Mouse (Mus musculus) MEL-GATA-1-ER (cell line): Measurements from ENCODE around the gene 4930579F01Rik.

ENCODE experiments used
- DNase-seq: peaks from one replicate; pipeline ENCODE4 v3.0.0-alpha.2; 2012; ENCODE audit warnings: low read depth; ENCODE audit errors: extremely low read depth

Gene 4930579F01Rik

GRCm38 (mm10) chr3:138216091-138216490 is 22.5 kb upstream of the 4930579F01Rik start:
- DNase-seq, result no peak

GRCm38 (mm10) chr3:138215395-138215989 is 21.9 kb upstream of the 4930579F01Rik start:
- DNase-seq, result no peak

GRCm38 (mm10) chr3:138212431-138212951 is 18.9 kb upstream of the 4930579F01Rik start:
- no peak for DNase-seq

GRCm38 (mm10) chr3:138210432-138211075 is 16.9 kb upstream of the 4930579F01Rik start:
- DNase-seq, result no peak

GRCm38 (mm10) chr3:138208821-138209220 is 15.2 kb upstream of the 4930579F01Rik start:
- no peak for DNase-seq

GRCm38 (mm10) chr3:138198722-138199068 is 5.1 kb upstream of the 4930579F01Rik start:
- no peak for DNase-seq

- DNase-seq, result peak; percentile 82
Measured at GRCm38 (mm10) chr3:138197973-138198721, 4.5 kb upstream of the 4930579F01Rik start.

- no peak for DNase-seq
Measured at GRCm38 (mm10) chr3:138197556-138197955, 3.9 kb upstream of the 4930579F01Rik start.

GRCm38 (mm10) chr3:138197093-138197492 is 3.5 kb upstream of the 4930579F01Rik start:
- DNase-seq, result no peak

- DNase-seq, result no peak
Measured at GRCm38 (mm10) chr3:138192260-138192659, 1.4 kb downstream of the 4930579F01Rik start.

GRCm38 (mm10) chr3:138185995-138186930 is 7.4 kb downstream of the 4930579F01Rik start:
- no peak for DNase-seq

GRCm38 (mm10) chr3:138185290-138185689 is 8.3 kb downstream of the 4930579F01Rik start:
- no peak for DNase-seq

- no peak for DNase-seq
Measured at GRCm38 (mm10) chr3:138183371-138183770, 10.3 kb downstream of the 4930579F01Rik start.

GRCm38 (mm10) chr3:138182019-138182418 is 11.6 kb downstream of the 4930579F01Rik start:
- DNase-seq, result no peak

GRCm38 (mm10) chr3:138175551-138175950 is 18.1 kb downstream of the 4930579F01Rik start:
- no peak for DNase-seq

GRCm38 (mm10) chr3:138173291-138173690 is 20.3 kb downstream of the 4930579F01Rik start:
- DNase-seq, result no peak

- DNase-seq, result no peak
Measured at GRCm38 (mm10) chr3:138162553-138163183, 31.0 kb downstream of the 4930579F01Rik start.

- DNase-seq, result no peak
Measured at GRCm38 (mm10) chr3:138161623-138162022, 32.0 kb downstream of the 4930579F01Rik start.

GRCm38 (mm10) chr3:138156651-138157050 is 37.0 kb downstream of the 4930579F01Rik start:
- DNase-seq, result no peak

GRCm38 (mm10) chr3:138155062-138155461 is 38.6 kb downstream of the 4930579F01Rik start:
- DNase-seq, result no peak

GRCm38 (mm10) chr3:138148811-138149210 is 44.8 kb downstream of the 4930579F01Rik start:
- no peak for DNase-seq
